In genomic region chr2:34602896-34603295, GRCm38 (mm10) we compare ENCODE assay signal across 26 mouse cellular contexts.
DNase-seq lines count a peak whose midpoint lies in the region; ATAC-seq lines count a peak whose summit lies in the region.
"Had no signal": no experiment of that assay in that cellular context is flagged by ENCODE, and none has a peak within 500 bp of the region (broad histone marks: within the 10 kb centered on the region; RNA-seq: fewer than 3 reads in every experiment).

No protein-coding gene starts in this region.

- WGBS in hindbrain, embryonic 10.5 days: 64% methylated on average over 3 of the region's 3 CpGs
- 64% methylated on average over 3 of the region's 3 CpGs for WGBS in hindbrain, embryonic 16.5 days
- WGBS in neural tube, embryonic 13.5 days: 56% methylated on average over 3 of the region's 3 CpGs
- WGBS in neural tube, embryonic 14.5 days: 55% methylated on average over 3 of the region's 3 CpGs

- H3K27me3 ChIP-seq in hindbrain, embryonic 10.5 days (ENCODE audit: insufficient read depth, poor library complexity, severe bottlenecking): peaks cover 11% of the 10 kb centered on the region
- H3K27me3 ChIP-seq in hindbrain, embryonic 16.5 days (replicated peaks; ENCODE audit: control insufficient read depth, insufficient read depth, low read length): no peaks in the 10 kb centered on the region
- H3K27me3 ChIP-seq in neural tube, embryonic 13.5 days: no peaks in the 10 kb centered on the region
- H3K27me3 ChIP-seq in neural tube, embryonic 14.5 days (ENCODE audit: control insufficient read depth, insufficient read depth, low read length): no peaks in the 10 kb centered on the region
- H3K27me3 ChIP-seq: CH12.LX; embryonic facial prominence, embryonic 12.5 days; embryonic facial prominence, embryonic 15.5 days; forebrain, embryonic 15.5 days; intestine, embryonic 15.5 days; Patski had no signal

- intact Hi-C loops in heart, postnatal 10 days (cut with DNase I): no loop called here

- H3K4me1 ChIP-seq in hindbrain, embryonic 10.5 days (replicated peaks): peaks cover 62% of the 10 kb centered on the region
- peaks cover 18% of the 10 kb centered on the region for H3K4me1 ChIP-seq in hindbrain, embryonic 16.5 days (ENCODE audit: control insufficient read depth, insufficient read depth, low read depth, low read length)
- peaks cover 47% of the 10 kb centered on the region for H3K4me1 ChIP-seq in neural tube, embryonic 13.5 days (replicated peaks)
- H3K4me1 ChIP-seq in neural tube, embryonic 14.5 days (ENCODE audit: control insufficient read depth, insufficient read depth, low read length): peaks cover 16% of the 10 kb centered on the region
- H3K4me1 ChIP-seq: embryonic facial prominence, embryonic 15.5 days had no signal

- no peak overlapping the region for H3K9ac ChIP-seq in hindbrain, embryonic 16.5 days (ENCODE audit: low read depth, low read length)
- H3K9ac ChIP-seq in neural tube, embryonic 13.5 days: no peak overlapping the region
- H3K9ac ChIP-seq in neural tube, embryonic 14.5 days (replicated peaks; ENCODE audit: low read depth, low read length): no peak overlapping the region
- H3K9ac ChIP-seq: embryonic facial prominence, embryonic 12.5 days; embryonic facial prominence, embryonic 15.5 days; forebrain, embryonic 12.5 days; forebrain, embryonic 15.5 days; intestine, embryonic 15.5 days had no signal

- ATAC-seq in hindbrain, embryonic 16.5 days: no peak
- no peak for ATAC-seq in neural tube, embryonic 13.5 days (ENCODE audit: low read depth)
- ATAC-seq in neural tube, embryonic 14.5 days (ENCODE audit: low read depth): no peak
- ATAC-seq: forebrain, embryonic 15.5 days; Patski had no signal

- H3K27ac ChIP-seq in hindbrain, embryonic 10.5 days: peak overlapping the region; percentile 74
- no peak overlapping the region for H3K27ac ChIP-seq in hindbrain, embryonic 16.5 days (ENCODE audit: low read depth, low read length)
- peak overlapping the region; percentile 6; the same call in 1 of the 2 replicates for H3K27ac ChIP-seq in neural tube, embryonic 13.5 days (replicated peaks)
- 0 out of 2 replicates have a peak overlapping the region, but pooled peaks have one; percentile 24 for H3K27ac ChIP-seq in neural tube, embryonic 14.5 days (ENCODE audit: low read depth, low read length)
- H3K27ac ChIP-seq: embryonic facial prominence, embryonic 12.5 days; embryonic facial prominence, embryonic 15.5 days; forebrain, embryonic 12.5 days; forebrain, embryonic 15.5 days; gastrocnemius, adult 2 months; intestine, embryonic 15.5 days had no signal

- no peaks in the 10 kb centered on the region for H3K9me3 ChIP-seq in hindbrain, embryonic 10.5 days
- no peaks in the 10 kb centered on the region for H3K9me3 ChIP-seq in hindbrain, embryonic 16.5 days (ENCODE audit: control insufficient read depth, low read length)
- H3K9me3 ChIP-seq in neural tube, embryonic 13.5 days: no peaks in the 10 kb centered on the region
- H3K9me3 ChIP-seq in neural tube, embryonic 14.5 days (ENCODE audit: control insufficient read depth, low read length): no peaks in the 10 kb centered on the region
- H3K9me3 ChIP-seq: embryonic facial prominence, embryonic 12.5 days; embryonic facial prominence, embryonic 15.5 days; forebrain, embryonic 12.5 days; forebrain, embryonic 15.5 days; G1E; intestine, embryonic 15.5 days had no signal

- peak; percentile 85 for DNase-seq in heart, adult 11 months
- no peak for DNase-seq in heart, postnatal 10 days
- DNase-seq in hindbrain, embryonic 10.5 days (ENCODE audit: low spot score): no peak
- no peak for DNase-seq in neural tube, embryonic 10.5 days (ENCODE audit: extremely low spot score, low spot score)
- DNase-seq in layer of hippocampus, postnatal 25 days (ENCODE audit: extremely low spot score in 1 of 2, low spot score in 1 of 2): no peak
- DNase-seq: adrenal gland, postnatal 10 days; adrenal gland, postnatal 36 days; B cell, adult 2 months; cerebellum, adult 2 months; cerebellum, adult 9-11 months; cerebellum, postnatal 25 days; gastrocnemius, adult 2 months; gastrocnemius, postnatal 14 days; heart, adult 18-20 months; kidney, adult 11 months had no signal

- peaks cover 29% of the 10 kb centered on the region for H3K36me3 ChIP-seq in hindbrain, embryonic 10.5 days
- no peaks in the 10 kb centered on the region for H3K36me3 ChIP-seq in hindbrain, embryonic 16.5 days (ENCODE audit: control insufficient read depth, insufficient read depth, low read length)
- H3K36me3 ChIP-seq in neural tube, embryonic 13.5 days: peaks cover 9% of the 10 kb centered on the region
- H3K36me3 ChIP-seq in neural tube, embryonic 14.5 days (ENCODE audit: control insufficient read depth, insufficient read depth, low read length): no peaks in the 10 kb centered on the region
- H3K36me3 ChIP-seq: forebrain, embryonic 15.5 days; intestine, embryonic 15.5 days had no signal

- H3K4me2 ChIP-seq in hindbrain, embryonic 16.5 days (ENCODE audit: low read length): no peak overlapping the region
- no peak overlapping the region for H3K4me2 ChIP-seq in neural tube, embryonic 13.5 days
- H3K4me2 ChIP-seq in neural tube, embryonic 14.5 days (ENCODE audit: low read depth, low read length): no peak overlapping the region
- H3K4me2 ChIP-seq: embryonic facial prominence, embryonic 12.5 days; embryonic facial prominence, embryonic 15.5 days; forebrain, embryonic 12.5 days; forebrain, embryonic 15.5 days; intestine, embryonic 15.5 days had no signal

- no peak overlapping the region for H3K4me3 ChIP-seq in hindbrain, embryonic 10.5 days
- no peak overlapping the region for H3K4me3 ChIP-seq in hindbrain, embryonic 16.5 days (ENCODE audit: low read length)
- H3K4me3 ChIP-seq in neural tube, embryonic 13.5 days: no peak overlapping the region
- no peak overlapping the region for H3K4me3 ChIP-seq in neural tube, embryonic 14.5 days (ENCODE audit: low read depth, low read length)
- H3K4me3 ChIP-seq: embryonic facial prominence, embryonic 12.5 days; embryonic facial prominence, embryonic 15.5 days; forebrain, embryonic 12.5 days; forebrain, embryonic 15.5 days; gastrocnemius, adult 2 months; intestine, embryonic 15.5 days had no signal
